Mouse (Mus musculus) heart, postnatal 0 days (tissue): ENCODE measurements at regions not wholly inside any gene's neighbourhood (a gene's known extent, or its start where the extent isn't known, plus 50 kb on each side); places are given as distances from the start of the nearest gene placed in this dataset.

Source experiments
- ATAC-seq: fragments of 200-750 bp; cut with Nextera tagmentation; 2 replicates; pipeline ENCODE4 v1.8.0; 2017; ENCODE audit warnings: low read depth, moderate number of reproducible peaks, moderate library complexity; ENCODE audit not compliant: insufficient read depth
- DNase-seq: peaks from one replicate; pipeline ENCODE4 v3.0.0-alpha.2; 2016; ENCODE audit warnings: low spot score
- H3K27ac ChIP-seq: fragments of 300-500 bp; sonication (generic); 2 replicates; pipeline ENCODE4 v1.5.1; 2014; ENCODE audit warnings: low read depth, mild to moderate bottlenecking
- H3K27me3 ChIP-seq: fragments of 300-500 bp; sonication (generic); 2 replicates; pipeline ENCODE4 v1.6.1; 2014; ENCODE audit warnings: low read length, mixed read lengths; ENCODE audit not compliant: control insufficient read depth, insufficient read depth
- H3K36me3 ChIP-seq: fragments of 300-500 bp; sonication (generic); replicated peaks from 2 replicates; pipeline ENCODE4 v1.6.1; 2014; ENCODE audit warnings: low read length, mixed read lengths; ENCODE audit not compliant: control insufficient read depth, insufficient read depth
- H3K4me1 ChIP-seq: fragments of 300-500 bp; sonication (generic); 2 replicates; pipeline ENCODE4 v1.6.1; 2014; ENCODE audit warnings: antibody characterized with exemption; ENCODE audit not compliant: control insufficient read depth, insufficient read depth
- H3K4me2 ChIP-seq: fragments of 300-500 bp; sonication (generic); 2 replicates; pipeline ENCODE4 v1.6.1; 2014; ENCODE audit warnings: low read depth, mild to moderate bottlenecking, low read length, moderate library complexity
- H3K4me3 ChIP-seq: fragments of 300-500 bp; sonication (generic); 2 replicates; pipeline ENCODE4 v1.5.1; 2014; ENCODE audit warnings: low read depth, low read length
- H3K9ac ChIP-seq: fragments of 300-500 bp; sonication (generic); replicated peaks from 2 replicates; pipeline ENCODE4 v1.6.1; 2014; ENCODE audit warnings: low read depth, low read length, mixed read lengths
- H3K9me3 ChIP-seq: fragments of 300-500 bp; sonication (generic); replicated peaks from 2 replicates; pipeline ENCODE4 v1.6.1; 2016; ENCODE audit warnings: low read length; ENCODE audit not compliant: control insufficient read depth
- CTCF ChIP-seq: IDR thresholded peaks from 2 replicates; pipeline ENCODE4 v1.5.1; 2016; ENCODE audit warnings: antibody characterized with exemption, control low read depth, low read depth
- EP300 ChIP-seq: IDR thresholded peaks from 2 replicates; pipeline ENCODE4 v1.6.1; 2016; ENCODE audit warnings: antibody characterized with exemption, low read depth
- WGBS: fragments of 180-500 bp; shearing (Covaris S2); extraction: QIAGEN DNeasy Blood & Tissue Kit; methylation state at CpG from one replicate; pipeline ENCODE4 v1.1.7; 2014; 5-methylcytosine and 5-hydroxymethylcytosine counted together

DNA sequence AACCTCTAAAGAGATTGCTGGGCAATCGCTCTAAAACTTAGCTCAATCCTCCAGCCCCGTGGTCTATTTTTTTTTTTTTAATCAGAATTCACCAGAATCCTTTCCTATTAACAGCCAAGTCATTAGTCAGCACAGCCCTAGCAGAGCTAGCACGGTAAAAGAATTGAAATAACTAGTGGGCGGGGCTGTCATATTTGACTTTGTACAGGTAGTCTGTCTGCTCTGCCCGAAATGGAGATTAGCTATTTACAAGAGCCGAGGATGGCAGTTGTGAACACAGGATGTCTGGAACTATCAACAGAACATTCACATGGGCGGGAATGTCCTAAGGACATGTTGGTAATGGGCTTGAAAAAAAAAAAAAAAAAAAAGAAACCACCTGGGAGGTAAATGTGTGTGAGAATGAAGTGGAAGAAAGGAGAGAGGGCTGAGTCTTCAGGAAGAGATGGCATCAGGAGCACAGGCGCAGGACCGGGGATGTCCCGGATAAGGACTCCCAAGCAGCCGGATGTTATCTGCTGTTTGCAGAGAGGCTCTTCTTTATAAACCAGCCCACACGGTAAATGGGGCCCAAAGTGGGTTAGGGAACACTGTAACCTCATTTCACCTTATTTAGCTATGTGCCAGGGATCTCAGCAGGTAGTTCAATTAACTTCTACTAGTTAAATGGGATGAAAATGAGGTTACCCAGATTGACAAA is 283.8 kb upstream of the Adgrl2 start:
- no peak for TF ChIP-seq CTCF
- TF ChIP-seq EP300 = no peak
- H3K27me3 ChIP-seq = no peaks in the 10 kb centered on the region
- no peak overlapping the region for H3K4me3 ChIP-seq
- H3K27ac ChIP-seq = no peak overlapping the region
- ATAC-seq (no peak), DNase-seq (no peak)
- H3K9me3 ChIP-seq = no peaks in the 10 kb centered on the region
- WGBS = 43% methylated on average over 12 of the region's 12 CpGs
- H3K4me1 ChIP-seq = peaks cover 4% of the 10 kb centered on the region
- H3K36me3 ChIP-seq = no peaks in the 10 kb centered on the region
- H3K4me2 ChIP-seq = peak overlapping the region; percentile 14; the same call in 1 of the 2 replicates
- H3K9ac ChIP-seq = no peak overlapping the region

DNA sequence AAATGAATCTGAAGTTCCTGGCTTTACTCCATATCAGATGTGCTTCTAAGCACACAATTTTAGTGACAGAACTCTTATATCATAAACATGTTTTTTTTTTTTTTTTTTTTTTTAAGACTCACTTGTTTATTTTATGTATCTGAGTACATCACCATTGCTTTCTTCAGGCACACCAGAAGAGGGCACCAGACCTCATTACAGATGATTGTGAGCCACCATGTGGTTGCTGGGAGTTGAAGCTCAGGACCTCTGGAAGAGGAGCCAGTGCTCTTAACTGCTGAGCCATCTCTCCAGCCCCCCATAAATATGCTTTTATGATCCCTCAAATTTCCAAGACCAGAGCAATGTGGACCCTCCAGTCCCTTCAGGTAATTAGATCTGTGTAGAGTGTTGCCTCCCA is 280.1 kb upstream of the Adgrl2 start:
- H3K4me3 ChIP-seq = no peak overlapping the region
- H3K36me3 ChIP-seq = no peaks in the 10 kb centered on the region
- H3K27me3 ChIP-seq = no peaks in the 10 kb centered on the region
- no peak overlapping the region for H3K27ac ChIP-seq
- no peak for TF ChIP-seq EP300
- TF ChIP-seq CTCF = 0 out of 2 replicates have a peak, but pooled peaks have one; percentile 13
- DNase-seq (no peak), ATAC-seq (no peak)
- H3K9ac ChIP-seq = no peak overlapping the region
- no peaks in the 10 kb centered on the region for H3K9me3 ChIP-seq
- peaks cover 4% of the 10 kb centered on the region for H3K4me1 ChIP-seq
- no peak overlapping the region for H3K4me2 ChIP-seq

DNA sequence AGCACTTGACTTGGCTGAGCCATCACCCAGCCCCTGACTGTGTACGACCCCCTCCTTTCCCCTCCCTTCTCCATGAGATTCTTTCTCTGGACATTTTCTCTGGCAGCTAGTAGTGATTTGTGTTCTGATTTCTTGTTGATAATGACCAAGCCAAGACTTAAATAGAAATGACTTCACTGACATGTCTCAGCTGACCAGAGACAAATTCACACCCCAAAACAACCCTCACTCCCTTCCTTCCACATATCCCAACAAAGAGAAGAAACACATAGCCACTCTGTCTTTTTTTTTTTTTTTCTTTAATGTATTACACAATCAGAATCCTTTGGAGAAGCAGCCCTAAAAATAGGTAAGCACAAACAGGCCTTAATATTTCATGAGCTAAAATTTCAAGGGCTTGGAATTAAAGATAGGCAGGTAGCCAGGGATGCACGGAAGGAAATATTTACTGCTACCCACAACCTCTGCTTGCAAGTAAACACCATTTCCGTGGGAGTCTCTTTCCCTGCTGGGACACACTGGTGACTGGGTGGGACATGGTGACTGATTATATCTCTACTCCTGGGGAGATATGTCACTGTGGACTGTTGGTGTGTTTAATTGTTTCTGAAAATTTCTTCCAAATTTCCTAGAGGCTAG is 272.1 kb upstream of the Adgrl2 start:
- peak; percentile 49 for ATAC-seq
- DNase-seq = no peak
- Histone ChIP-seq H3K4me3 (no peak overlapping the region), H3K4me2 (0 out of 2 replicates have a peak overlapping the region, but pooled peaks have one; percentile 9), H3K9me3 (no peaks in the 10 kb centered on the region), H3K36me3 (no peaks in the 10 kb centered on the region), H3K27me3 (no peaks in the 10 kb centered on the region), H3K9ac (no peak overlapping the region), H3K4me1 (peaks cover 17% of the 10 kb centered on the region), H3K27ac (peak overlapping the region; percentile 65)
- 17% methylated on average over 3 of the region's 3 CpGs for WGBS
- TF ChIP-seq CTCF (no peak), EP300 (0 out of 2 replicates have a peak, but pooled peaks have one; percentile 50)

DNA sequence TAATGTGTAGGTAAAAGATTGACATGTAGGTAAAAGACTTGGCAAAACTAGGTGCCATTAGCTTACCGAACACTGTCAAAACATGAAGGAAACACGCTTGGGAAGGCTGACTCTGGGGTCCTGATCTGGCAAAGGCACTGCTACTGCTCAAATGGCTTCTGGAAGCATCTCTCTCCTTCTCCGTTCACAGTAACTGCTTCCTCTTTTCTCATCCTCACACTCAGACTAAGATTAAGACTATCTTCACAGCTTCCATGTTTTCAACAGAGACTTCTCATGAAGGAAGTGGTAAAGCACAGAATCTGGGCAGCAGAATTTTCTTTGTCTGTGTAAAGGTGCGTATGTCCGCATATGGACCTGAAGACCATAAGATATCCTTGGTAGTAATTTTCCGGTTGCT is 271.4 kb upstream of the Adgrl2 start:
- Histone ChIP-seq H3K9ac (no peak overlapping the region), H3K27ac (peak overlapping the region; percentile 65), H3K4me2 (no peak overlapping the region), H3K9me3 (no peaks in the 10 kb centered on the region), H3K4me3 (no peak overlapping the region), H3K4me1 (peaks cover 21% of the 10 kb centered on the region), H3K27me3 (no peaks in the 10 kb centered on the region), H3K36me3 (no peaks in the 10 kb centered on the region)
- no peak for DNase-seq
- TF ChIP-seq EP300 (no peak), CTCF (no peak)
- 93% methylated on average over 6 of the region's 6 CpGs for WGBS
- ATAC-seq = no peak

DNA sequence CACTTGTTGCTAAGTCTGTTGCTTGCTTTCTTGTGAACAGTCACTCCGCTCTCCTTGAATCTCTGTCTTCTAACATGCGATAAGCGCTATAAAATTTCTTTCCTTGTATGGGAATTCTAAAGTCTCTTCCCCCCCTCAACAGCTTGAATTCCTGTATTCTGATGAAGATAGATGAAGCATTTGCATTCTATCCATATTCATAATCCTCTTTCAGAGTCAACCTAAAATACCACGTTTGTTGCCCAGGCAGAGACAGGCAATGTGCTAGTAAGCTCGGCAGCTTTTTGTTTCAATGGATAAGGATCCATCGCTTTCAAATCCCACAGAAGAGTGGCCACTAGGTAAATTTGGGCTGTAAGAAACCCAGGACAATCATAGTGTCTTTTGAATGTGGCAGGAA is 268.5 kb upstream of the Adgrl2 start:
- H3K27me3 ChIP-seq = no peaks in the 10 kb centered on the region
- 90% methylated on average over 6 of the region's 6 CpGs for WGBS
- no peaks in the 10 kb centered on the region for H3K36me3 ChIP-seq
- ATAC-seq (no peak), DNase-seq (no peak)
- H3K27ac ChIP-seq = no peak overlapping the region
- no peak overlapping the region for H3K4me2 ChIP-seq
- peaks cover 27% of the 10 kb centered on the region for H3K4me1 ChIP-seq
- no peak for TF ChIP-seq EP300
- no peak for TF ChIP-seq CTCF
- no peak overlapping the region for H3K4me3 ChIP-seq
- H3K9me3 ChIP-seq = no peaks in the 10 kb centered on the region
- no peak overlapping the region for H3K9ac ChIP-seq
